Mouse (Mus musculus) intestine, postnatal 0 days (tissue): ENCODE results near the gene Nhlrc4. TPM values are rescaled to one million over a fixed set of nuclear protein-coding genes. Genes with fewer than 3 reads are reported as not detected.

Source experiments
- ATAC-seq: fragments of 200-750 bp; cut with Nextera tagmentation; 2 replicates; pipeline ENCODE4 v1.8.0; 2017; ENCODE audit warnings: mild to moderate bottlenecking, moderate TSS enrichment, moderate library complexity
- H3K27ac ChIP-seq: fragments of 300-500 bp; sonication (generic); 2 replicates; pipeline ENCODE4 v1.5.1; 2014; ENCODE audit warnings: mild to moderate bottlenecking, low read depth, low read length, moderate library complexity
- H3K27me3 ChIP-seq: fragments of 300-500 bp; sonication (generic); replicated peaks from 2 replicates; pipeline ENCODE4 v1.6.1; 2014; ENCODE audit warnings: low read length, mixed read lengths; ENCODE audit not compliant: control insufficient read depth, insufficient read depth
- H3K36me3 ChIP-seq: fragments of 300-500 bp; sonication (generic); 2 replicates; pipeline ENCODE4 v1.6.1; 2014; ENCODE audit warnings: mild to moderate bottlenecking, moderate library complexity; ENCODE audit not compliant: control insufficient read depth, insufficient read depth
- H3K4me1 ChIP-seq: fragments of 300-500 bp; sonication (generic); replicated peaks from 2 replicates; pipeline ENCODE4 v1.6.1; 2014; ENCODE audit warnings: antibody characterized with exemption, low read length, mixed read lengths; ENCODE audit not compliant: control insufficient read depth, insufficient read depth
- H3K4me2 ChIP-seq: fragments of 300-500 bp; sonication (generic); replicated peaks from 2 replicates; pipeline ENCODE4 v1.6.1; 2014; ENCODE audit warnings: low read depth, mild to moderate bottlenecking, moderate library complexity
- H3K4me3 ChIP-seq: fragments of 300-500 bp; sonication (generic); 2 replicates; pipeline ENCODE4 v1.5.1; 2014; ENCODE audit warnings: low read depth, low read length
- H3K9ac ChIP-seq: fragments of 300-500 bp; sonication (generic); 2 replicates; pipeline ENCODE4 v1.6.1; 2014; ENCODE audit warnings: mild to moderate bottlenecking, low read depth, low read length
- H3K9me3 ChIP-seq: fragments of 300-500 bp; sonication (generic); 2 replicates; pipeline ENCODE4 v1.6.1; 2016; ENCODE audit warnings: mixed run types; ENCODE audit not compliant: control insufficient read depth
- CTCF ChIP-seq: sonication (generic); IDR thresholded peaks from 2 replicates; pipeline ENCODE4 v1.5.1; 2016; ENCODE audit warnings: low read depth, mild to moderate bottlenecking, control low read depth, antibody characterized with exemption, moderate library complexity
- WGBS: fragments of 180-500 bp; shearing (Covaris S2); extraction: QIAGEN DNeasy Blood & Tissue Kit; methylation state at CpG from one replicate; pipeline ENCODE4 v1.1.7; 2014; 5-methylcytosine and 5-hydroxymethylcytosine counted together
- polyA plus RNA-seq: library from polyadenylated mRNA; unstranded; fragments of >200 nt; fragmentation: Nextera tagmentation; extraction: Ambion mirVana; gene quantifications from 2 replicates; pipeline ENCODE4 v1.2.1, GENCODE M21; 2015

The Nhlrc4 gene
- polyA plus RNA-seq, 1 experiment from 2014 or later: not detected

DNA sequence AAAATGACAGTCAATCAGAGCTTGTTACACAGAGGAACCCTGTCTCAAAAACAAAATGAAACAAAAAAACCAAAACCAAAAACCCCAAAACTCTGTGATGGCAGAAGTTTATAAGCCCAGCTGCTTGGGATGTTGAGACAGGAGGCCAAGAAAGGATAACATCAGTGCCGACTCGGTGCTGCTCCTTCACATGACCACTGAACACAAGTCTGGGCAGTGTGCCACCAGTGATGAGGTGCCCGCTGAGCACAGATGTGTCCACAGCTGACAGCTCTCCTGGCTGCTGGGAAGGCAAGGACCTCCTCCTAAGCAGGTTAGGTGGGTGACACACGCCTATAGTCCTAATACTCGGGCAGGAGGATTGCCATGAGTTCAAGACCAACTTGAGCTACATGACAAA lies 22.6 kb downstream of the Nhlrc4 start:
- H3K9me3 ChIP-seq: no peaks in the 10 kb centered on the region
- no peaks in the 10 kb centered on the region for H3K27me3 ChIP-seq
- H3K4me2 ChIP-seq: no peak overlapping the region
- H3K4me3 ChIP-seq: no peak overlapping the region
- no peak overlapping the region for H3K27ac ChIP-seq
- TF ChIP-seq CTCF: no peak
- peaks cover 15% of the 10 kb centered on the region for H3K36me3 ChIP-seq
- H3K9ac ChIP-seq: no peak overlapping the region
- 80% methylated on average over 5 of the region's 5 CpGs for WGBS
- H3K4me1 ChIP-seq: peaks cover 11% of the 10 kb centered on the region
- no peak for ATAC-seq

- under 1% methylated on average over 35 of the region's 40 CpGs for WGBS
- Histone ChIP-seq H3K9ac (peak overlapping the region; percentile 55), H3K27ac (peak overlapping the region; percentile 89), H3K27me3 (no peaks in the 10 kb centered on the region), H3K4me1 (peaks cover 17% of the 10 kb centered on the region), H3K4me2 (peak overlapping the region; percentile 89), H3K36me3 (no peaks in the 10 kb centered on the region), H3K4me3 (peak overlapping the region; percentile 75), H3K9me3 (no peaks in the 10 kb centered on the region)
- peak; percentile 0; the same call in 1 of the 2 replicates for TF ChIP-seq CTCF
- peak; percentile 98 for ATAC-seq
These were observed 24.7 kb downstream of the Nhlrc4 start for GRCm38 (mm10) chr17:25919786-25920642.

DNA sequence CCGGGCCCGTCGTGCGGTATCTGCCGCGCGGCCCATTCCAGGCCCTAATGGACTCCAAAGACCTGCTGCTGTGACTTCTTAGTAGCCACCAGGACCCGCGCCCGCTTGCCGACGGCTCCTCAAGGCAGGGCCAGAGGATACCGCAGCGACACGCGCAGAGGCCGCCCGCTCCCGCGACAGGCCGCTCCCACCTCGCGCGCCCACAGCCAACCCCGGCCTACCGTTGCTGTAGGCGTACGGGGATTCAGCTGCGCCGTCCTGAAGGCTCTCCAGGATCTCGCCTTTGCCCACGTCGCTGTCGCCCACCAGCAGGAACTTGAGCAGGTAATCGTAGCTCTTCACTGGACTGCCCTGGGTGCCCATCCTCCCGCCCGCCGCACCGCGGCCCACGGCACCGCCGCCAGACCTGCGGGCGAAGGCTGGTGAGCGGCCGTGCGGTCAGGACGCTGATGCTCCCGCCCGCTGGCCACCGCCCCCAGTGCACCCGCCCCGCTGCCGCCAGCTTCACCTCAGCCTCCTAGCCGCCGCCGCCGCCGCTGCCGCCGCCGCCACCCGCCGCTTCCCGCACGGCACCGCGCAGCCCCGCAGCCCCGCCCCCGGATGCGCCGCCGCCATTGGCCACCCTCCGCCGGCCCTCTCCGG lies 25.5 kb downstream of the Nhlrc4 start, which contains the start of gene Rab40c:
Rab40c (minus strand) TSS at position 584 of the 642 bp plus-strand sequence.
- peak within 1 kb of the TSS; percentile 75 for H3K4me3 ChIP-seq
- peaks cover 17% of the 10 kb centered on the region for H3K4me1 ChIP-seq
- H3K9ac ChIP-seq: peak within 1 kb of the TSS; percentile 83
- TF ChIP-seq CTCF: no peak
- peak within 1 kb of the TSS; percentile 89 for H3K4me2 ChIP-seq
- no peaks in the 10 kb centered on the region for H3K36me3 ChIP-seq
- H3K27me3 ChIP-seq: no peaks in the 10 kb centered on the region
- 0% methylated on average over 55 of the region's 78 CpGs for WGBS
- H3K9me3 ChIP-seq: no peaks in the 10 kb centered on the region
- ATAC-seq: no peak
- H3K27ac ChIP-seq: peak within 1 kb of the TSS; percentile 89

- ATAC-seq: no peak
- WGBS: 72% methylated on average over 9 of the region's 9 CpGs
- H3K27me3 ChIP-seq: no peaks in the 10 kb centered on the region
- peak overlapping the region; percentile 89 for H3K4me2 ChIP-seq
- H3K4me1 ChIP-seq: peaks cover 17% of the 10 kb centered on the region
- H3K9me3 ChIP-seq: no peaks in the 10 kb centered on the region
- no peaks in the 10 kb centered on the region for H3K36me3 ChIP-seq
- H3K27ac ChIP-seq: peak overlapping the region; percentile 60
- H3K9ac ChIP-seq: peak overlapping the region; percentile 83
- peak overlapping the region; percentile 75 for H3K4me3 ChIP-seq
- TF ChIP-seq CTCF: no peak
These were observed 26.6 kb downstream of the Nhlrc4 start for GRCm38 (mm10) chr17:25918037-25918750.

GRCm38 (mm10) chr17:25916931-25917647 lies 27.7 kb downstream of the Nhlrc4 start:
- H3K36me3 ChIP-seq: no peaks in the 10 kb centered on the region
- H3K4me3 ChIP-seq: no peak overlapping the region
- no peaks in the 10 kb centered on the region for H3K9me3 ChIP-seq
- no peak for ATAC-seq
- H3K4me1 ChIP-seq: peaks cover 17% of the 10 kb centered on the region
- TF ChIP-seq CTCF: no peak
- peak overlapping the region; percentile 89 for H3K4me2 ChIP-seq
- H3K9ac ChIP-seq: no peak overlapping the region
- H3K27me3 ChIP-seq: no peaks in the 10 kb centered on the region
- peak overlapping the region; percentile 60 for H3K27ac ChIP-seq
- WGBS: 29% methylated on average over 8 of the region's 8 CpGs
